Mouse (Mus musculus) erythroblast, embryonic 14.5 days (primary cell): ENCODE measurements around the gene Eng. TPM values are rescaled to one million over a fixed set of nuclear protein-coding genes. Genes with fewer than 3 reads are reported as not detected.
A peak's percentile ranks its signal among the peaks of the same experiment; 100 is the strongest.

ENCODE experiments used
- H3K27me3 ChIP-seq: 2 replicates; pipeline ENCODE4 v1.6.1; 2012; ENCODE audit warnings: inconsistent platforms; ENCODE audit not compliant: control insufficient read depth
- H3K36me3 ChIP-seq: 2 replicates; pipeline ENCODE4 v1.6.1; 2012; ENCODE audit warnings: mild to moderate bottlenecking, inconsistent platforms; ENCODE audit not compliant: control insufficient read depth
- H3K4me1 ChIP-seq: 2 replicates; pipeline ENCODE4 v1.6.1; 2012; ENCODE audit warnings: inconsistent platforms; ENCODE audit not compliant: control insufficient read depth
- H3K4me3 ChIP-seq: replicated peaks from 2 replicates; pipeline ENCODE3; 2012; ENCODE audit warnings: moderate library complexity, mild to moderate bottlenecking, inconsistent platforms
- H3K9me3 ChIP-seq: 2 replicates; pipeline ENCODE4 v1.6.1; 2012; ENCODE audit warnings: low read length, inconsistent platforms, mixed read lengths; ENCODE audit not compliant: control insufficient read depth
- GATA1 ChIP-seq: IDR thresholded peaks from 2 replicates; pipeline ENCODE4 v1.6.1; 2012; ENCODE audit warnings: low read length, inconsistent platforms, mixed read lengths
- TAL1 ChIP-seq: IDR thresholded peaks from 3 replicates; pipeline ENCODE4 v1.6.1; 2012; ENCODE audit warnings: low read length, inconsistent platforms, mixed read lengths
- polyA plus RNA-seq: library from polyadenylated mRNA; stranded (reverse); fragments of >175 nt; gene quantifications from 2 replicates; pipeline ENCODE4 v1.2.3, GENCODE M21; 2012

Gene Eng
- polyA plus RNA-seq, 1 experiment: 0.60 TPM

DNA sequence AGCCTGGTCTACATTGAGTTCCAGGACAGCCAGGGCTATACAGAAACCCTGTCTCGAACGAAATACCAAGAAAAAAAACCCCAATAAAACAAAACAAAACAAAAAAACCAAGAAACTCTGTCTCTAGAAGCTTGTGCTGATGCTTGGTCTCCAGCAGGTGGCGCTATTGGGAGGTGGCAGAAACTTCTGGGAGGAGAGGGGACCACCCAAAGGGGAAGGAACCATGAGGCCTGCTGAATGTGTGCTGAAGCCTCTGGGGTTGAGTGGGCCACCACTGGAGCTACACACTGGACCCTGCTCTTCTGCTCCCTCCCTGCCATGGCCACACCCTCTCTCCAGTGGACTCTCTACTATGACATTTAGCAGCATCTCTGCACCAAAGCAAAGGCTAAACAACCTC is 62.2 kb downstream of the Eng start:
- Histone ChIP-seq H3K36me3 (peaks cover 80% of the 10 kb centered on the region), H3K9me3 (no peaks in the 10 kb centered on the region), H3K27me3 (no peaks in the 10 kb centered on the region), H3K4me3 (no peak overlapping the region), H3K4me1 (peaks cover 39% of the 10 kb centered on the region)
- no peak for TF ChIP-seq GATA1
- TF ChIP-seq TAL1: no peak

DNA sequence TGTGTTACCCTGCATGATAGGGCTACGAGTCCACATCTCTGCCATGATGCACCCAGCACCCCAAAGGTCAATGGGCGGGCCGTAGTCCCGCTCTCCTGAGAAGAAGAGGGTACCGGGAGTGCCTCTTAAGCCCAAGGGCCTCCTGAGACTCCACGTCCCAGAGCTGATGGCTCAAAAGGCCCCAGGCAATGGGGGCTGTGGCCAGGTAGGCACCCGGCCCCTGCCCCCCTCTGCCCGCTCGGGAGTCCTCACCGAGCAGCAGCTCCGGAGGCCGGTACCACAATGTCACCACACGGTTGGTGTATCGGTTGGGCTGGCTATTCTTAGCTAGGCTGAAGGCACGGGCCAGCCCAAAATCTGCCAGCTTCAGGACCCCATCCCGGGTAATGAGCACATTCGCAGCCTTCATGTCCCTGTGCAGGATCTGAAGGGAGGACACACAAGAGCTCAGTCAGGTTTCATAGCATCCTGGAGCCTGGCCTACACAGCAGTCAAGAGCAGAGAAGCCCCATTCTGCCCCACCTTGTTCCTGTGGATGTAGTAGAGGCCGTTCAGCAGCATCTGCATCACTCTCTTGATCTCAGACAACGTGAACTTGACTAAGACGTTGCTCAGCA is 63.2 kb downstream of the Eng start:
- H3K27me3 ChIP-seq: no peaks in the 10 kb centered on the region
- H3K9me3 ChIP-seq: no peaks in the 10 kb centered on the region
- H3K36me3 ChIP-seq: peaks cover 71% of the 10 kb centered on the region
- H3K4me3 ChIP-seq: no peak overlapping the region
- TF ChIP-seq GATA1: no peak
- TF ChIP-seq TAL1: no peak
- peaks cover 48% of the 10 kb centered on the region for H3K4me1 ChIP-seq

DNA sequence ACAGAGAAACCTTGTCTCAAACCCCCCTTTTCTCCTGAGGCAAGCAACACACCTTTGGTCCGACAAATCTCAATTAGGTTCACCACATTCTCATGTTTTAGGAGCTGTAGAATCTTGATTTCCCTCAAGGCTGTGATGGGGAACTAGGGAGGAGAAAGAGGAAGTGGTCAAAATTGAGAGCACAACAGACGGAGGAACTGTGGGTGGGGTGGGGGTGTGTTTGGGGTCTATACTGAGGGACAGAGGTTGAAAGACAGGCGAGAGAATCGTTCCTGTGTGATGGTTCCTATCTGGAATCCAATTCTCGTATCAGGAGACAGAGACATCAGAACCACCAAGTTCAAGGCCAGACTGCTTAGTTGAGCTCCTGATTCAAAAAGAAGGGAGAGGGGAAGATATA is 64.0 kb downstream of the Eng start:
- Histone ChIP-seq H3K4me3 (no peak overlapping the region), H3K9me3 (no peaks in the 10 kb centered on the region), H3K27me3 (no peaks in the 10 kb centered on the region), H3K36me3 (peaks cover 63% of the 10 kb centered on the region), H3K4me1 (peaks cover 48% of the 10 kb centered on the region)
- TF ChIP-seq TAL1 (no peak), GATA1 (no peak)

DNA sequence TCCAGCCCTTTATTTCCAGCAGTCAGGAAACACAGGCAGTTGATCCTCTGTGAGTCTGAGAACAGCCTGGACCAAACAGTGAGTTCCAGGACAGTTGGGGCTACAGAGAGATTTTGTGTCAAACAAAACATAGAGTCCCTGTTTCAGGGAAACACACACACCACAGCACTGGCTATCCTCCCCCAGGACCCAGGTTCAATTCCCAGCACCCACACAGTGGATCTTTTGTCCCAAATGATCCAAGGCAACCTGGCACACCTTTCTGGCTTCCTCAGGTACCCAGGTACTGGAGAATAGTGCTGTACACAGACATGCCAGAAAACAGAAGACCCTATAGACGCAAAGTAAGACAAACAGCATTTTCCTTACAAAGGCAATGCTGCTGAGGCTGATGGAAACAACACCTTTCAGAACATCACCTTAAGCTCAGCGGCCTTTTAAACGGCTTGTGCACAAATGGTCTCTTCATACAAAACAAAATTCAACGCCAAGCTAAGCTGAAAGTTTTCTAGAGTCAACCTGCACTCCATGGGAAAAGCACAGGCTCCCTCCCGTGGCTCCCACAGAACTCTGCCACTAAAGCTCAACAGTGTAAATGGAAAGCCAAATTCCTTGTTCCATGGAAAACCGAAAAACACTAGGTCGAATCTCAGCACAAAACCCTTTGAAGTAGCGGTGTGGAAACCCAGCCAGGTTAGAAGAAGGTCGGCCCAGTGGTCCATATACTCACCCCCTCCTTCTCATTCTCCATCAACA is 65.1 kb downstream of the Eng start:
- Histone ChIP-seq H3K9me3 (no peaks in the 10 kb centered on the region), H3K36me3 (peaks cover 52% of the 10 kb centered on the region), H3K4me3 (peak overlapping the region; percentile 92), H3K4me1 (peaks cover 48% of the 10 kb centered on the region), H3K27me3 (peaks cover under 1% of the 10 kb centered on the region; the same call in 1 of the 2 replicates)
- no peak for TF ChIP-seq GATA1
- no peak for TF ChIP-seq TAL1

DNA sequence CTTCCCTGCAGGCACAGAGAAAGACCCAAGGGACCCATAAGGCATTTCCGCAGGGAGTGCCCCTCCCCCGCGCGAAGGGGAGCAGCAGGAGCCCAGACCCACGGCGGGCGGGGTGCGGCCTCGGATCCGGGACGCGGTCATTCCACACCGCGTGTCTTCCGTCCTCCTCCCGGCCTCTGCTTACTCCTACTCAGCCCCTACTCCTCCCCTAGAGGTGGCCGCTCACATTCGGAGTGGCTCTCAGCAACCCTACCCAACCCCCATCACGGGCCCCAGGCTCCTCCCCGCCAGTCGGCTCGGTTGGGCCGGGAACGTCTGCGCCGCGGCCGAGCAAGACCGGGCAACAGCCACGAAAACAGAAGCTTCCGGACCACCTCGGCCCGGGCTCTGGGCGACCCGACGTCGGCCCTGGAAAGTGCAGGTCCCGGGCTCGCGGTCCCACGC is 65.7 kb downstream of the Eng start:
- H3K9me3 ChIP-seq: no peaks in the 10 kb centered on the region
- peaks cover 46% of the 10 kb centered on the region for H3K36me3 ChIP-seq
- peaks cover 2% of the 10 kb centered on the region; the same call in 1 of the 2 replicates for H3K27me3 ChIP-seq
- TF ChIP-seq TAL1 (no peak), GATA1 (no peak)
- peaks cover 45% of the 10 kb centered on the region for H3K4me1 ChIP-seq
- H3K4me3 ChIP-seq: peak overlapping the region; percentile 92

DNA sequence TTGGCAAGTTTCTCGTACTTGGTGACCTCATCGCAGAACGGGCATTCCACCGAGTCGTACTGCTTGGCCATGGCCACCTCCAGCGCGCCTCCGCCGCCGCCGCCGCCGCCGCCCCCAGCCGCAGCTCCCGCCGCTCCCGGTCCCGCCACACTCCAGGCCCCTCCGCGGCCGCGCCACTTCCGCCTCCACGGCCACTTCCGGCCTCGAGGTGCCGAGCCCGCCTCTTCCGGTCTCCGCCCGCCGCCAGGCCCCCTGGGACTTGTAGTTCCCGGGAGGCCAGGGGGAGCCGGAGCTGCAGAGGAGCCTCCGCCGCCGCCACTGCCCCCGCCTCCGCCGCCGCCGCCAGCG is 66.2 kb downstream of the Eng start:
- H3K36me3 ChIP-seq: peaks cover 41% of the 10 kb centered on the region
- no peak for TF ChIP-seq TAL1
- no peak for TF ChIP-seq GATA1
- H3K4me1 ChIP-seq: peaks cover 45% of the 10 kb centered on the region
- H3K27me3 ChIP-seq: peaks cover 2% of the 10 kb centered on the region; the same call in 1 of the 2 replicates
- H3K4me3 ChIP-seq: peak overlapping the region; percentile 92
- H3K9me3 ChIP-seq: no peaks in the 10 kb centered on the region

DNA sequence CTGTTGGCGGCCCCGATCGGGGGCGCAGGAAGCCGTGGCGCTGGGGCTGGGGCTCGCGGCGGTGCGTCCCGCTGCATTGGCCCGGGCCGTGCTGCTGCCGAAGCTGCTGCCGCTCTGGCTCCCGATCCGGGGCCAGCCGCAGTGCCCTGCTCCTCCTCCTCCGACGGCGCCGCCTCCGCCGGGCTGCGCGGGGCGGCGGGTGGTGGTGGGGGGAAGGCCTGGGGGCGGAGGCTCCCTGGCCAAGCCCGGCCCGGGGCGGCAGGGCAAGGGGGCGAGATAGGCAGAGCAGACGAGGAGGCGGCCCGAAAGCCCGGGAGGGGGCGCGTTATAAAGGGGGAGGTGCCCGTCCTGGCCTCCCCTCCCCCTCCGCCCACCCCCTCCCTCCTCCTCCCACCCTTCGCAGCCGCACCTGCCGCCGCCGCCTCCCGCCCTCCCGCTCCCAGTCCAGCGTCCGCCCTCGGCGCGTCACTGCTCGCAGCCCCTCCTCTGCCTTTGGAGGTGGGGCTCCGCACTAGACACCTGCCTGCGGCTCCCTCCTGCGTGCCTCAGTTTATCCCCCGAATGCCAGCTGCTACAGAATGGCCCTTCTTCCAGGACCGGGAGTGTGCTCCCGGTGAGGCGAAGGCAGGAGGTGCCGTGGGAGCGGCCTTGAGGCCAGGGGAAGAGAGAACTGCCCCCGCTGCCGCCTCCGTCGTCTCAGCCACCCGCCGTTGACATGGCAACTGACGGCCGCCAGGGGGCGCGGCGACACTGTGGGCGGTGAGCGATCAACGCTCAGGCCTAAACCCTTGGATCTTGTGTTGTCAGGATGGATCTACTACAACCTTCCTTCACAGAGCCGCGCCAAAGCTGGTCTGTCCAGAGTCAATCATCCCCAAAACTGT is 66.8 kb downstream of the Eng start, which contains the start of gene Cdk9:
Gene Cdk9 (minus strand): TSS at position 143 of the 884 bp plus-strand sequence.
- Histone ChIP-seq H3K36me3 (peaks cover 35% of the 10 kb centered on the region), H3K4me1 (peaks cover 44% of the 10 kb centered on the region), H3K4me3 (peak within 1 kb of the TSS; percentile 92), H3K9me3 (no peaks in the 10 kb centered on the region), H3K27me3 (peaks cover 2% of the 10 kb centered on the region; the same call in 1 of the 2 replicates)
- TF ChIP-seq GATA1: no peak
- no peak for TF ChIP-seq TAL1

DNA sequence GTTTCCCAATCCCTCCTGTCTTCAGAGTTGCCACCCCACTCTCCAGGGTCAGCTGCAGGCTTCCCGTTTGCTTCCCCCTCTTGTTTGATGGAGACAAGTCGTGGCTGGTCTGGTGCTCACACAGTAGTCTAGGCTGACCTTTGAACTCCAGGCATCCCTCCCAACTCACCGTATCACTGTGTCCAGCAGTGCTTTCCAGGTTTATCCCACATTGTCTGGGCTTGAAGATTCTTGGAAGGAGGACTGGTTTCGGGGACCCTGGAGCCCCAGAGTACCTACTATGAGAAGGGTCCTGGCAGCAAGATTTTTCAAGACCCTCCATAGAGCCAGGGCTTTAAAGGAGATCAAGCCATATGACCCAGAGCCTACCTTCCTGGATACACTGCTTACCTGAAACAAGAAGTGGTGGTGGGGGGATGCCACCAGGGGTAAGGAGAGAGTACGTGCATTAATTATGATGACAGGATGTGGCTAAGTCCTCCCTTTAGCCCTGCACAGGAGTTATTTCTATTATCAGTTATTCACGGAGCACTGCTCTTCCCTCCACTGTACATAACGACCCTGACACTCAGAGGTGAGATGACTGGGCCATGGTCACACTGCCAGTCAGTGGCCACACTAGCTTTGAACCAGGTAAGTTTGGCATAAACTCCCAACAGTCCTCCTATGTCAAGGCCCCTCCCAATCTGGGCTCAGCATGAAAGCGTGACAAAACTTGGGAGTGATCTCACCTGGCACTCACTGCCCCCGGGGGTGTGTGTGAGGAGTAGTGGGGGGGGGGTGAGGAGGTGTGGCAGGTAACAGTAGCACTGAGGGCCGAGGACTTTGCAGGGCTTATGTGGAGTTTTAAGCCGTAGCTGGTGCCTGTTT is 68.0 kb downstream of the Eng start:
- Histone ChIP-seq H3K4me3 (peak overlapping the region; percentile 92), H3K27me3 (peaks cover 2% of the 10 kb centered on the region; the same call in 1 of the 2 replicates), H3K4me1 (peaks cover 38% of the 10 kb centered on the region), H3K9me3 (no peaks in the 10 kb centered on the region), H3K36me3 (peaks cover 23% of the 10 kb centered on the region)
- TF ChIP-seq GATA1 (no peak), TAL1 (no peak)
